Mouse (Mus musculus): ENCODE data around the gene Gm21293. TPM values are rescaled to one million over a fixed set of nuclear protein-coding genes. Genes with fewer than 3 reads are reported as not detected.

Gene Gm21293
- polyA plus RNA-seq, 1 experiment from 2014 or later: not detected

Other genes with a start within 250 kb of the Gm21293 start
- gene Gm6763, start 8.5 kb downstream of the Gm21293 start, polyA plus RNA-seq (2015; fragmentation: Nextera tagmentation; extraction: Ambion mirVana): not detected in 2 replicates
- not detected in 2 replicates for gene Gm8764, start 17.0 kb downstream of the Gm21293 start, polyA plus RNA-seq (2015; fragmentation: Nextera tagmentation; extraction: Ambion mirVana)
- gene Gm21304, start 25.5 kb downstream of the Gm21293 start, polyA plus RNA-seq (2015; fragmentation: Nextera tagmentation; extraction: Ambion mirVana): not detected in 2 replicates
- not detected in 2 replicates for gene Gm21312, start 34.0 kb downstream of the Gm21293 start, polyA plus RNA-seq (2015; fragmentation: Nextera tagmentation; extraction: Ambion mirVana)
- gene Gm20765, start 42.5 kb downstream of the Gm21293 start, polyA plus RNA-seq (2015; fragmentation: Nextera tagmentation; extraction: Ambion mirVana): not detected in 2 replicates
- not detected in 2 replicates for gene Gm4340, start 51.1 kb downstream of the Gm21293 start, polyA plus RNA-seq (2015; fragmentation: Nextera tagmentation; extraction: Ambion mirVana)

All from intestine, postnatal 0 days (tissue).